Mouse (Mus musculus): ENCODE measurements around the gene Cfap69.

Cfap69 gene

GRCm38 (mm10) chr5:5657932-5658331 is 6.1 kb downstream of the Cfap69 start:
- no peak for DNase-seq (ENCODE audit: low spot score in 2 of 2)

GRCm38 (mm10) chr5:5648817-5649569 is 15.0 kb downstream of the Cfap69 start:
- no peak for DNase-seq (ENCODE audit: low spot score in 2 of 2)

- no peak for DNase-seq (ENCODE audit: low spot score in 2 of 2)
Measured at GRCm38 (mm10) chr5:5646173-5646572, 17.9 kb downstream of the Cfap69 start.

GRCm38 (mm10) chr5:5638496-5638895 is 25.5 kb downstream of the Cfap69 start:
- no peak for DNase-seq (ENCODE audit: low spot score in 2 of 2)

GRCm38 (mm10) chr5:5625491-5625890 is 38.5 kb downstream of the Cfap69 start:
- no peak for DNase-seq (ENCODE audit: low spot score in 2 of 2)

- DNase-seq (ENCODE audit: low spot score in 2 of 2): no peak
Measured at GRCm38 (mm10) chr5:5618329-5618728, 45.7 kb downstream of the Cfap69 start.

- no peak for DNase-seq (ENCODE audit: low spot score in 2 of 2)
Measured at GRCm38 (mm10) chr5:5610540-5610939, 53.5 kb downstream of the Cfap69 start.

- DNase-seq (ENCODE audit: low spot score in 2 of 2): no peak
Measured at GRCm38 (mm10) chr5:5587686-5588085, 76.4 kb downstream of the Cfap69 start.

- no peak for DNase-seq (ENCODE audit: low spot score in 2 of 2)
Measured at GRCm38 (mm10) chr5:5573749-5574317, 90.2 kb downstream of the Cfap69 start, which contains the start of gene Gm8773. TSS of gene Gm8773 (plus strand) at chr5:5573799.

- DNase-seq (ENCODE audit: low spot score in 2 of 2): no peak
Measured at GRCm38 (mm10) chr5:5562435-5562834, 101.6 kb downstream of the Cfap69 start.

- no peak for DNase-seq (ENCODE audit: low spot score in 2 of 2)
Measured at GRCm38 (mm10) chr5:5561041-5561706, 102.9 kb downstream of the Cfap69 start.

GRCm38 (mm10) chr5:5559798-5560197 is 104.2 kb downstream of the Cfap69 start:
- no peak for DNase-seq (ENCODE audit: low spot score in 2 of 2)

GRCm38 (mm10) chr5:5559079-5559740 is 104.8 kb downstream of the Cfap69 start, which contains the start of gene Gtpbp10:
TSS of gene Gtpbp10 (minus strand) at chr5:5559538.
- DNase-seq (ENCODE audit: low spot score in 2 of 2): peak; percentile 87 to 94

- DNase-seq (ENCODE audit: low spot score in 2 of 2): no peak
Measured at GRCm38 (mm10) chr5:5551110-5551509, 112.9 kb downstream of the Cfap69 start.

- DNase-seq (ENCODE audit: low spot score in 2 of 2): no peak
Measured at GRCm38 (mm10) chr5:5540385-5540784, 123.7 kb downstream of the Cfap69 start.

- no peak for DNase-seq (ENCODE audit: low spot score in 2 of 2)
Measured at GRCm38 (mm10) chr5:5539771-5540170, 124.3 kb downstream of the Cfap69 start.

- DNase-seq (ENCODE audit: low spot score in 2 of 2): no peak
Measured at GRCm38 (mm10) chr5:5536131-5536530, 127.9 kb downstream of the Cfap69 start.

- DNase-seq (ENCODE audit: low spot score in 2 of 2): no peak
Measured at GRCm38 (mm10) chr5:5533656-5534420, 130.2 kb downstream of the Cfap69 start.
